Mouse (Mus musculus): ENCODE measurements at regions not wholly inside any gene's neighbourhood (a gene's known extent, or its start where the extent isn't known, plus 50 kb on each side); places are given as distances from the start of the nearest gene placed in this dataset.

- no peaks in the 10 kb centered on the region for H3K4me1 ChIP-seq (replicated peaks; ENCODE audit: control insufficient read depth in 2 of 2, insufficient read depth in 2 of 2, low read length in 1 of 2)
- no peak overlapping the region for H3K4me2 ChIP-seq (ENCODE audit: low read depth)
- no peaks in the 10 kb centered on the region for H3K9me3 ChIP-seq (ENCODE audit: control insufficient read depth, low read length)
- no peak overlapping the region for H3K9ac ChIP-seq (replicated peaks)
- 38% methylated on average over 6 of the region's 6 CpGs for WGBS (ENCODE audit: insufficient replicate concordance)
- H3K27me3 ChIP-seq (ENCODE audit: control insufficient read depth, insufficient read depth, low read length) = no peaks in the 10 kb centered on the region
- no peak for TF ChIP-seq EP300 (IDR thresholded peaks at IDR 0.05; ENCODE audit: low read depth)
- no peak for TF ChIP-seq CTCF (IDR thresholded peaks at IDR 0.05; ENCODE audit: low read depth)
- H3K4me3 ChIP-seq (ENCODE audit: insufficient read depth in 1 of 2, low read depth in 2 of 2, low read length in 2 of 2) = no peak overlapping the region
- no peak overlapping the region for H3K27ac ChIP-seq
- ATAC-seq (ENCODE audit: insufficient read depth) (no peak), DNase-seq (ENCODE audit: low read depth in 3 of 3, low spot score in 3 of 3) (no peak)
- H3K36me3 ChIP-seq (replicated peaks; ENCODE audit: control insufficient read depth, insufficient read depth, low read depth) = no peaks in the 10 kb centered on the region
These were observed 102.7 kb downstream of the Nucb2 start for GRCm38 (mm10) chr7:116606751-116607483.

GRCm38 (mm10) chr7:116607628-116608225 lies 103.6 kb downstream of the Nucb2 start:
- no peak overlapping the region for H3K27ac ChIP-seq
- H3K9ac ChIP-seq (replicated peaks) = no peak overlapping the region
- no peaks in the 10 kb centered on the region for H3K4me1 ChIP-seq (replicated peaks; ENCODE audit: control insufficient read depth in 2 of 2, insufficient read depth in 2 of 2, low read length in 1 of 2)
- no peaks in the 10 kb centered on the region for H3K36me3 ChIP-seq (replicated peaks; ENCODE audit: control insufficient read depth, insufficient read depth, low read depth)
- DNase-seq (ENCODE audit: low read depth in 3 of 3, low spot score in 3 of 3) (no peak), ATAC-seq (ENCODE audit: insufficient read depth) (no peak)
- H3K9me3 ChIP-seq (ENCODE audit: control insufficient read depth, low read length) = no peaks in the 10 kb centered on the region
- H3K4me3 ChIP-seq (ENCODE audit: insufficient read depth in 1 of 2, low read depth in 2 of 2, low read length in 2 of 2) = no peak overlapping the region
- WGBS (ENCODE audit: insufficient replicate concordance) = 2% methylated on average over 15 of the region's 15 CpGs
- no peaks in the 10 kb centered on the region for H3K27me3 ChIP-seq (ENCODE audit: control insufficient read depth, insufficient read depth, low read length)
- peak overlapping the region; percentile 47 for H3K4me2 ChIP-seq (ENCODE audit: low read depth)
- TF ChIP-seq EP300 (IDR thresholded peaks at IDR 0.05; ENCODE audit: low read depth) (no peak), CTCF (IDR thresholded peaks at IDR 0.05; ENCODE audit: low read depth) (no peak)

- H3K4me2 ChIP-seq (ENCODE audit: low read depth) = peak overlapping the region; percentile 47
- no peaks in the 10 kb centered on the region for H3K4me1 ChIP-seq (replicated peaks; ENCODE audit: control insufficient read depth in 2 of 2, insufficient read depth in 2 of 2, low read length in 1 of 2)
- DNase-seq (ENCODE audit: low read depth in 3 of 3, low spot score in 3 of 3) = peak; percentile 26 to 49 (median 37)
- H3K27ac ChIP-seq = no peak overlapping the region
- 21% methylated on average over 15 of the region's 15 CpGs for WGBS (ENCODE audit: insufficient replicate concordance)
- H3K9ac ChIP-seq (replicated peaks) = no peak overlapping the region
- ATAC-seq (ENCODE audit: insufficient read depth) = peak; percentile 28; the same call in 1 of the 2 replicates
- H3K4me3 ChIP-seq (ENCODE audit: insufficient read depth in 1 of 2, low read depth in 2 of 2, low read length in 2 of 2) = no peak overlapping the region
- no peaks in the 10 kb centered on the region for H3K36me3 ChIP-seq (replicated peaks; ENCODE audit: control insufficient read depth, insufficient read depth, low read depth)
- TF ChIP-seq EP300 (IDR thresholded peaks at IDR 0.05; ENCODE audit: low read depth) = no peak
- peak; percentile 78 for TF ChIP-seq CTCF (IDR thresholded peaks at IDR 0.05; ENCODE audit: low read depth)
- H3K9me3 ChIP-seq (ENCODE audit: control insufficient read depth, low read length) = no peaks in the 10 kb centered on the region
- H3K27me3 ChIP-seq (ENCODE audit: control insufficient read depth, insufficient read depth, low read length) = no peaks in the 10 kb centered on the region
These were observed 104.3 kb downstream of the Nucb2 start for GRCm38 (mm10) chr7:116608350-116609085.

GRCm38 (mm10) chr7:116609406-116609805 lies 105.2 kb downstream of the Nucb2 start:
- Histone ChIP-seq H3K27me3 (ENCODE audit: control insufficient read depth, insufficient read depth, low read length) (no peaks in the 10 kb centered on the region), H3K9ac (replicated peaks) (no peak overlapping the region), H3K9me3 (ENCODE audit: control insufficient read depth, low read length) (no peaks in the 10 kb centered on the region), H3K4me2 (ENCODE audit: low read depth) (no peak overlapping the region), H3K4me3 (ENCODE audit: insufficient read depth in 1 of 2, low read depth in 2 of 2, low read length in 2 of 2) (no peak overlapping the region), H3K27ac (no peak overlapping the region), H3K36me3 (replicated peaks; ENCODE audit: control insufficient read depth, insufficient read depth, low read depth) (no peaks in the 10 kb centered on the region), H3K4me1 (replicated peaks; ENCODE audit: control insufficient read depth in 2 of 2, insufficient read depth in 2 of 2, low read length in 1 of 2) (no peaks in the 10 kb centered on the region)
- 52% methylated on average over 6 of the region's 6 CpGs for WGBS (ENCODE audit: insufficient replicate concordance)
- TF ChIP-seq CTCF (IDR thresholded peaks at IDR 0.05; ENCODE audit: low read depth) (no peak), EP300 (IDR thresholded peaks at IDR 0.05; ENCODE audit: low read depth) (no peak)
- DNase-seq (ENCODE audit: low read depth in 3 of 3, low spot score in 3 of 3) (no peak), ATAC-seq (ENCODE audit: insufficient read depth) (no peak)

GRCm38 (mm10) chr7:116609906-116610305 lies 105.7 kb downstream of the Nucb2 start:
- Histone ChIP-seq H3K4me1 (replicated peaks; ENCODE audit: control insufficient read depth in 2 of 2, insufficient read depth in 2 of 2, low read length in 1 of 2) (no peaks in the 10 kb centered on the region), H3K9ac (replicated peaks) (no peak overlapping the region), H3K27me3 (ENCODE audit: control insufficient read depth, insufficient read depth, low read length) (no peaks in the 10 kb centered on the region), H3K4me3 (ENCODE audit: insufficient read depth in 1 of 2, low read depth in 2 of 2, low read length in 2 of 2) (no peak overlapping the region), H3K9me3 (ENCODE audit: control insufficient read depth, low read length) (no peaks in the 10 kb centered on the region), H3K27ac (no peak overlapping the region), H3K36me3 (replicated peaks; ENCODE audit: control insufficient read depth, insufficient read depth, low read depth) (no peaks in the 10 kb centered on the region), H3K4me2 (ENCODE audit: low read depth) (no peak overlapping the region)
- WGBS (ENCODE audit: insufficient replicate concordance) = 72% methylated on average over 12 of the region's 12 CpGs
- TF ChIP-seq CTCF (IDR thresholded peaks at IDR 0.05; ENCODE audit: low read depth) (no peak), EP300 (IDR thresholded peaks at IDR 0.05; ENCODE audit: low read depth) (no peak)
- DNase-seq (ENCODE audit: low read depth in 3 of 3, low spot score in 3 of 3) = no peak
- ATAC-seq (ENCODE audit: insufficient read depth) = no peak
